Mouse (Mus musculus) midbrain, embryonic 13.5 days (tissue): ENCODE measurements around the gene Hoxd3. TPM values are rescaled to one million over a fixed set of nuclear protein-coding genes. Genes with fewer than 3 reads are reported as not detected.

Source experiments
- ATAC-seq: fragments of 200-750 bp; cut with Nextera tagmentation; 2 replicates; pipeline ENCODE4 v1.8.0; 2017; ENCODE audit warnings: mild to moderate bottlenecking, moderate TSS enrichment, moderate library complexity
- H3K27ac ChIP-seq: fragments of 300-500 bp; sonication (generic); 2 replicates; pipeline ENCODE4 v1.5.1; 2015; ENCODE audit warnings: inconsistent platforms, mild to moderate bottlenecking, moderate library complexity
- H3K27me3 ChIP-seq: fragments of 300-500 bp; sonication (generic); 2 replicates; pipeline ENCODE4 v1.6.1; 2015; ENCODE audit warnings: mild to moderate bottlenecking, inconsistent platforms
- H3K36me3 ChIP-seq: fragments of 300-500 bp; sonication (generic); 2 replicates; pipeline ENCODE4 v1.6.1; 2015; ENCODE audit warnings: mild to moderate bottlenecking, inconsistent platforms
- H3K4me1 ChIP-seq: fragments of 300-500 bp; sonication (generic); replicated peaks from 2 replicates; pipeline ENCODE4 v1.6.1; 2015; ENCODE audit warnings: inconsistent platforms
- H3K4me2 ChIP-seq: fragments of 300-500 bp; sonication (generic); replicated peaks from 2 replicates; pipeline ENCODE4 v1.6.1; 2015; ENCODE audit warnings: moderate library complexity, mild to moderate bottlenecking, inconsistent platforms
- H3K4me3 ChIP-seq: fragments of 300-500 bp; sonication (generic); replicated peaks from 2 replicates; pipeline ENCODE4 v1.5.1; 2015; ENCODE audit warnings: mild to moderate bottlenecking, inconsistent platforms
- H3K9ac ChIP-seq: fragments of 300-500 bp; sonication (generic); replicated peaks from 2 replicates; pipeline ENCODE4 v1.6.1; 2015; ENCODE audit warnings: mild to moderate bottlenecking, inconsistent platforms
- H3K9me3 ChIP-seq: fragments of 300-500 bp; sonication (generic); 2 replicates; pipeline ENCODE4 v1.6.1; 2016; ENCODE audit warnings: mild to moderate bottlenecking, inconsistent platforms
- WGBS: fragments of 180-500 bp; shearing (Covaris S2); methylation state at CpG from one replicate; pipeline ENCODE4 v1.1.7; 2015; 5-methylcytosine and 5-hydroxymethylcytosine counted together
- polyA plus RNA-seq: library from polyadenylated mRNA; unstranded; fragments of >200 nt; fragmentation: Nextera tagmentation; extraction: Ambion mirVana; gene quantifications from 2 replicates; pipeline ENCODE4 v1.2.1, GENCODE M21; 2015

Hoxd3 gene
- polyA plus RNA-seq, 1 experiment from 2014 or later, result 0.17 TPM

- Histone ChIP-seq H3K4me2 (no peak overlapping the region), H3K9ac (no peak overlapping the region), H3K27ac (no peak overlapping the region), H3K4me3 (no peak overlapping the region), H3K27me3 (peaks cover 100% of the 10 kb centered on the region), H3K36me3 (no peaks in the 10 kb centered on the region), H3K4me1 (peaks cover 4% of the 10 kb centered on the region; the same call in 1 of the 2 replicates), H3K9me3 (no peaks in the 10 kb centered on the region)
- 1% methylated on average over 2 of the region's 2 CpGs for WGBS
- ATAC-seq, result no peak
Measured at GRCm38 (mm10) chr2:74739476-74739800, 27.7 kb downstream of the Hoxd3 start.

DNA sequence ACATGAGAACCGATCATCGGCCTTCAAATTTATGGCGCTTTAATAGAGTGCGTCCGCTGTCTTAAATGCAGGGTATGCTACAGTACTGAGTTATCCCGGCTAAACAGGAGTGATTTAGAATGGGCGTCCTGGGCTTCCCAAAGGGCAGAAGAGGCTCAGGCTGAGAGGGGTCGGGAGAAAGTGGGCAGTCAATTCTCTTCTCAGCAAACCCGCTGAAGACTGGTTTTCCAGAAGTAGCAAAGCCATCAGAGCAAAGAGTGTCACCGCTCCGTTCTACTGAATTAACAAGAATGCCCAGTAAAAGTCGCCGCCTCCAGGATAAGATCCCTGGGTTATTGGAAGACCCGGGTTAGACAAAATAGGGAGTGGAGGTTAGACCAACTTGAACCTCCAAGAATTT is 28.1 kb downstream of the Hoxd3 start:
- Histone ChIP-seq H3K9ac (no peak overlapping the region), H3K9me3 (no peaks in the 10 kb centered on the region), H3K27me3 (peaks cover 100% of the 10 kb centered on the region), H3K36me3 (no peaks in the 10 kb centered on the region), H3K4me3 (no peak overlapping the region), H3K27ac (no peak overlapping the region), H3K4me1 (peaks cover 4% of the 10 kb centered on the region; the same call in 1 of the 2 replicates), H3K4me2 (no peak overlapping the region)
- 2% methylated on average over 14 of the region's 14 CpGs for WGBS
- no peak for ATAC-seq

DNA sequence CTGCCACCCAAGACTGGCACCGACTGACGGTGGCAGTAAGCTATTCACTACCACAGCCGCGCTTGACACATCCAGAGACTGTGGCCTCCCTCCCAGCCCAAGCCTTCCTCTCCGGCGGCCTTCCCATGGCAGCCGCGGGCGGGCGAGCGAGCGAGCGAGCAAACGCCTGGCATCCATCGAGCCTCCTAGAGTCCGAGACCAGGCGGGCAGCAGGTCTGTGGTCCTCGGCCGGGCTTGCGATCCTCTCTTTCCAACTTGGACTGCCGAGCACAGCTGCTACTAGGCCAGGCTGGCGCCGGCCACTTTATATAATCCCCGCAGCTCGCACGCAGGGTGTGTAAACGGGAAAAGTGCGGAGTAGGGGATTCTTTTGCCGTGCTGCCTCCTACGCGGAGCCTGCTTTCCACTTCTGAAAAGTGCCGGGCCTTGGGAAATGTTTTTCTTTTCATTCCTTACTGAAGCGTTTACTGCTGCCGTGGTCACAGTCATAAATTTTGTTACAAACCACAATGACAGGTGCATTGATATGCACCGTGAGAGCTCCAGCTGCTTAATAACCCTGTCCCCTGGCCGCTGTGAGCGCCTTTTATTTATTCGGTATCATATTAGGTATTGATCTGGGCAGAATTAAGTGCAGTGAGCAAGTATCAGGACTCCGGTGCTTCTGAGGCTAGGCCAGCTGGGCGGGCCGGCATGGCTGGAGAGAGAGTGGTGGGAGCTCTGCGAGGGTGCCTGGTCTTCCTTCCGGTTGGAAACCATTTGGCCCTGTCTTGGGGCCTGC is 28.8 kb downstream of the Hoxd3 start:
- H3K27me3 ChIP-seq, result peaks cover 100% of the 10 kb centered on the region
- H3K4me1 ChIP-seq, result peaks cover 4% of the 10 kb centered on the region; the same call in 1 of the 2 replicates
- H3K4me2 ChIP-seq, result no peak overlapping the region
- no peak overlapping the region for H3K4me3 ChIP-seq
- no peak overlapping the region for H3K27ac ChIP-seq
- 1% methylated on average over 43 of the region's 43 CpGs for WGBS
- H3K9ac ChIP-seq, result no peak overlapping the region
- ATAC-seq, result no peak
- H3K36me3 ChIP-seq, result no peaks in the 10 kb centered on the region
- H3K9me3 ChIP-seq, result no peaks in the 10 kb centered on the region

GRCm38 (mm10) chr2:74741252-74741978 is 29.7 kb downstream of the Hoxd3 start:
- Histone ChIP-seq H3K9ac (no peak overlapping the region), H3K36me3 (no peaks in the 10 kb centered on the region), H3K9me3 (no peaks in the 10 kb centered on the region), H3K4me1 (peaks cover under 1% of the 10 kb centered on the region; the same call in 1 of the 2 replicates), H3K27ac (no peak overlapping the region), H3K4me3 (no peak overlapping the region), H3K27me3 (peaks cover 100% of the 10 kb centered on the region), H3K4me2 (no peak overlapping the region)
- ATAC-seq, result no peak
- WGBS, result 30% methylated on average over 2 of the region's 3 CpGs

DNA sequence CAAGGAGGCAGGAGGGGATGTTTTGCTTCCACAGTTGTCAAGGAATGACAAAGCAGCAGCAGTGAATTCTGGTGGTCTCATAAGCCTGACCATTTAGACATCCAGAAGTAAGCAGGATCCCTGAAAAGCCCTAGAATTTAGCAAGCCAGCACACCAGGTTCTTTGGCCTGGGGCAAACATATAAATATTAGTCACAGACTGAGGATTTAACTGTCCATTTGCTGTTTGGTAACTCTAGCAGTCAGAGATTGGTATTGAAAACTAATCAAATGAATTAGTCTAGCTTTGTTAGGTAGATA is 30.2 kb downstream of the Hoxd3 start:
- no peak overlapping the region for H3K27ac ChIP-seq
- ATAC-seq, result no peak
- no peak overlapping the region for H3K4me3 ChIP-seq
- no peak overlapping the region for H3K9ac ChIP-seq
- no peaks in the 10 kb centered on the region for H3K9me3 ChIP-seq
- H3K36me3 ChIP-seq, result no peaks in the 10 kb centered on the region
- H3K4me2 ChIP-seq, result no peak overlapping the region
- peaks cover 6% of the 10 kb centered on the region; the same call in 1 of the 2 replicates for H3K4me1 ChIP-seq
- peaks cover 100% of the 10 kb centered on the region for H3K27me3 ChIP-seq

GRCm38 (mm10) chr2:74745540-74746297 is 34.0 kb downstream of the Hoxd3 start:
- Histone ChIP-seq H3K9ac (no peak overlapping the region), H3K4me2 (no peak overlapping the region), H3K4me1 (peaks cover 17% of the 10 kb centered on the region), H3K27me3 (peaks cover 98% of the 10 kb centered on the region), H3K9me3 (no peaks in the 10 kb centered on the region), H3K36me3 (no peaks in the 10 kb centered on the region), H3K27ac (no peak overlapping the region), H3K4me3 (no peak overlapping the region)
- no peak for ATAC-seq
- under 1% methylated on average over 6 of the region's 6 CpGs for WGBS

DNA sequence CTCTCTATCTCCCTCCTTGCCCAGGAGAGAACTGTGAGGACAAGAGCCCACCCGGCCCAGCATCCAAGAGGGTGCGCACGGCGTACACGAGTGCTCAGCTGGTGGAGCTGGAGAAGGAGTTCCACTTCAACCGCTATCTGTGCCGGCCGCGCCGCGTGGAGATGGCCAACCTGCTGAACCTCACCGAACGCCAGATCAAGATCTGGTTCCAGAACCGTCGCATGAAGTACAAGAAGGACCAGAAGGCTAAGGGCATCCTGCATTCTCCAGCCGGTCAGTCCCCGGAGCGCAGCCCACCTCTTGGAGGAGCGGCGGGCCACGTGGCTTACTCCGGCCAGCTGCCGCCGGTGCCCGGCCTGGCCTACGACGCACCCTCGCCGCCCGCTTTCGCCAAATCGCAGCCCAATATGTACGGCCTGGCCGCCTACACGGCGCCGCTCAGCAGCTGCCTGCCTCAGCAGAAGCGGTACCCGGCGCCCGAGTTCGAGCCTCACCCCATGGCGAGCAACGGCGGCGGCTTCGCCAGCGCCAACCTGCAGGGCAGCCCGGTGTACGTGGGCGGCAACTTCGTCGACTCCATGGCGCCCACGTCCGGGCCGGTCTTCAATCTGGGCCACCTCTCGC is 34.7 kb downstream of the Hoxd3 start:
- Histone ChIP-seq H3K36me3 (no peaks in the 10 kb centered on the region), H3K9ac (no peak overlapping the region), H3K9me3 (no peaks in the 10 kb centered on the region), H3K4me2 (no peak overlapping the region), H3K27ac (no peak overlapping the region), H3K4me3 (no peak overlapping the region), H3K4me1 (peaks cover 17% of the 10 kb centered on the region), H3K27me3 (peaks cover 98% of the 10 kb centered on the region)
- 0% methylated on average over 58 of the region's 58 CpGs for WGBS
- ATAC-seq, result no peak

DNA sequence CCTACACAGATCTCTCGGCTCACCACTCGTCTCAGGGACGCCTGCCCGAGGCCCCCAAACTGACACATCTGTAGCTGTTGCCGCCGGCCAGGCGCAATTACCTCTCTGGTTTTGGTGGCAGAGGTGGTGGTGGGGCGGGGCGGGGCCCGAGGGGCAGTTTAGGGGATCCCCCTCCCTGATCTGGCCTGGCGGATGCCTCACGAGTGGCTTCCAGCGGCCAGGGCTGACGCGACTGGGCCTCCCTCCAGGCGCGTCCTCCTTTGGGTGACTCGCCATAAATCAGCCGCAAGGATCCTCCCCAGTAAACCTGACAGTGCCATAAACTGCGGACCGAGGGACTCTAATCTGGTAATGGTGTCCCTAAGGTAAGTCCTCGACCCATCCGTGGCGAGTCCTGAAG is 35.3 kb downstream of the Hoxd3 start:
- no peak for ATAC-seq
- H3K36me3 ChIP-seq, result no peaks in the 10 kb centered on the region
- WGBS, result under 1% methylated on average over 24 of the region's 24 CpGs
- H3K9me3 ChIP-seq, result no peaks in the 10 kb centered on the region
- peaks cover 98% of the 10 kb centered on the region for H3K27me3 ChIP-seq
- H3K27ac ChIP-seq, result no peak overlapping the region
- no peak overlapping the region for H3K4me2 ChIP-seq
- no peak overlapping the region for H3K9ac ChIP-seq
- H3K4me1 ChIP-seq, result peaks cover 17% of the 10 kb centered on the region
- no peak overlapping the region for H3K4me3 ChIP-seq

DNA sequence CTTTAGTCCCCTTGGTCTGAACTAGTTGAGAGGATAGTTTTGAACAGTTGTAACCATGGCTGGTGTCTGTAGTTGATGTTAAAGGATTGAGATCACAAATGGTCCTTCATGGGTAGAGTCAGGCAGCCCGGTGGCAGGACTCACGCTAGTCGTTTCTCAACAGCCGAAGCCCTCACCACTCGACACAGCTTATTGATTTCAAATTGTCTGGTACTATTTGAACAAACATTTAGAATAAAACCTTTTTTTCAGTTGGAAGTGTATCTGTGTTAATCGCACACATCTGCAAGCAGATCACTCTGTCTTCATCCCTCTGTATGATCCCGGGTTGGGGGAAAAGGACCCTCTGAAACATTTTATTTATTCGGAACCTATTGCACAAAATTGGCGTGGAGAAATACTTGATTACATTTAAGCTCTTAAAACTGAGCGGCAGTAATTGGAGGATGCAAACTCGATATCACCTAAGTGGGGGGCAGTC is 36.0 kb downstream of the Hoxd3 start:
- H3K27ac ChIP-seq, result no peak overlapping the region
- WGBS, result 3% methylated on average over 11 of the region's 11 CpGs
- no peak for ATAC-seq
- peaks cover 98% of the 10 kb centered on the region for H3K27me3 ChIP-seq
- no peaks in the 10 kb centered on the region for H3K9me3 ChIP-seq
- no peak overlapping the region for H3K4me3 ChIP-seq
- H3K36me3 ChIP-seq, result no peaks in the 10 kb centered on the region
- H3K4me2 ChIP-seq, result no peak overlapping the region
- peaks cover 21% of the 10 kb centered on the region for H3K4me1 ChIP-seq
- no peak overlapping the region for H3K9ac ChIP-seq

DNA sequence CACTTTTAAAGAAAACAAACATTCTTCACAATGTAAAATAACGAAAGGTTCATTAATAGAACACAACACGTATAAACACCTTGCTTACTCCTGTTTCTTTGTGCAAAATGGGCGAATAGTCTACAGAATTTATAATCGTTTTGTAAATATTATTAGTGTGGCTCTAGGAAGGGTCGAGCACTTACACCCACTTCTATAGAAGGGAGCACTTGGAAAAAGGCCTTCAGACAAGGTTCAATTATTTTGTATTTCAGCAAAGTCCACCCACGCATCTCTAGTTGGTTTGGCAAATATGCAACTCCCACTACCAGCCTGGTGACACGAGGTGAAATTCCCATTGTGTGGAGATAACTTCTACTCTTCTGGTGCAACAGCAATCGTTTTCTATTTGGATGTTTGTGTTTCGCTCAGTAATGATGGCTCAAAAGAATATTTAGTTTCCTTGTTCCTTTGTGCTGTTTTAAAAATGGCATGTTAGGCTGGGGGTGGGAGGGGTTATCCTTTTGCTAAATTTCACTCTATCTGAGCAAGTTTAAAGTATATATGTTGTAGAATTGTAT is 36.8 kb downstream of the Hoxd3 start:
- Histone ChIP-seq H3K4me1 (peaks cover 26% of the 10 kb centered on the region), H3K4me3 (no peak overlapping the region), H3K9me3 (no peaks in the 10 kb centered on the region), H3K4me2 (no peak overlapping the region), H3K9ac (no peak overlapping the region), H3K36me3 (no peaks in the 10 kb centered on the region), H3K27ac (no peak overlapping the region), H3K27me3 (peaks cover 98% of the 10 kb centered on the region)
- no peak for ATAC-seq
- 3% methylated on average over 9 of the region's 9 CpGs for WGBS

DNA sequence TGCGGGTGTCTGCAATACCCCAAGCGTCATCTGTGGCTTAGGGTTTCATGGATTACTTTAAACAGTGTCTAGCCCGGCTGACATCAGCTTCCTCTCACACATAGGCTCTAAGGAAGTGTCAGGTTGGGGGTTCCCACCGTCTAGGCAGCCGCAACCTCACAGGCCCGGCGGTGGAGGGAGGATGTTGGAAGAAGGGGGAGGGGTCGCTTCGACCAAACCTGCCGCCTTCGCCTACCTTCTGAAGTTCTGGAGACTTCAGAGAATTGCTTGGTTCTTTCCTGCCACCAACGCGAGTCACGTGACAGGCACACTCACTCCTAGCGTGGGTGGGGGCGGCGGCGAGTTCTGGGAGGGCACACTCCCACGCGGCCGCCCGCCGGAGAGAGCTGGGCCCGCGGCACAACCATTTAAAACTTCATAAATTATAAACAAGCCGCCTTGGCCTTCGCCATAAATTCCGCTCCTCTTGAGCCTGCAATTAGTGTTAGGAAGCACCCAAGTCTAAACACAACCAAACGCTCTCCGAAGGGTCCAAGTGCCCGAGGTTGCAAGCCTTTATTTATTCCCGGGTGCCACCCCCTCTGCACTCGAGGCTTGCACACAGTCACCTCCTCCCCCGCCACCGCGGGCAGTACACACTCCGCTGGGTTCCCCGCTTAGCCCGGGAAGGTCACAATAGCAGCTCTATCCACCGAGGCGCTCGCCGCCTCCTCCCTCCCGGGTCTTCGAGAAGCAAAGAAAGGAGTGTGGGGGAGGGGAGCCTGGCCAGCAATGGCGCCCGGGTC is 37.8 kb downstream of the Hoxd3 start:
- WGBS, result under 1% methylated on average over 47 of the region's 47 CpGs
- Histone ChIP-seq H3K27me3 (peaks cover 98% of the 10 kb centered on the region), H3K36me3 (no peaks in the 10 kb centered on the region), H3K4me3 (peak overlapping the region; percentile 24), H3K27ac (no peak overlapping the region), H3K4me1 (peaks cover 26% of the 10 kb centered on the region), H3K9me3 (no peaks in the 10 kb centered on the region), H3K4me2 (peak overlapping the region; percentile 48), H3K9ac (no peak overlapping the region)
- ATAC-seq, result peak; percentile 71
